Mouse (Mus musculus) bone marrow macrophage, adult 2 months (primary cell): ENCODE measurements around the gene Kcnc4. TPM values are rescaled to one million over a fixed set of nuclear protein-coding genes. Genes with fewer than 3 reads are reported as not detected.

Source experiments
- H3K27ac ChIP-seq: 2 replicates; pipeline ENCODE4 v1.5.1; 2012; ENCODE audit warnings: low read depth, low read length; ENCODE audit not compliant: insufficient read depth
- H3K4me1 ChIP-seq: 2 replicates; pipeline ENCODE4 v1.6.1; 2012; ENCODE audit warnings: low read length; ENCODE audit not compliant: control insufficient read depth, insufficient read depth
- H3K4me3 ChIP-seq: 2 replicates; pipeline ENCODE4 v1.5.1; 2012; ENCODE audit warnings: mild to moderate bottlenecking, low read length, moderate library complexity; ENCODE audit not compliant: insufficient read depth
- CTCF ChIP-seq: IDR thresholded peaks from 2 replicates; pipeline ENCODE4 v1.5.1; 2012; ENCODE audit warnings: low read depth, mild to moderate bottlenecking, low read length, moderate library complexity
- POLR2A ChIP-seq: IDR thresholded peaks from 2 replicates; pipeline ENCODE4 v1.6.1; 2012; ENCODE audit warnings: mild to moderate bottlenecking, low read depth, low read length, borderline replicate concordance
- polyA plus RNA-seq: library from polyadenylated mRNA; stranded (reverse); fragments of >200 nt; gene quantifications from 2 replicates; pipeline ENCODE4 v1.2.4, GENCODE M21; 2012; ENCODE audit not compliant: missing spikeins, insufficient read depth, insufficient read length

Gene Kcnc4
- not detected in 2 replicates for polyA plus RNA-seq

DNA sequence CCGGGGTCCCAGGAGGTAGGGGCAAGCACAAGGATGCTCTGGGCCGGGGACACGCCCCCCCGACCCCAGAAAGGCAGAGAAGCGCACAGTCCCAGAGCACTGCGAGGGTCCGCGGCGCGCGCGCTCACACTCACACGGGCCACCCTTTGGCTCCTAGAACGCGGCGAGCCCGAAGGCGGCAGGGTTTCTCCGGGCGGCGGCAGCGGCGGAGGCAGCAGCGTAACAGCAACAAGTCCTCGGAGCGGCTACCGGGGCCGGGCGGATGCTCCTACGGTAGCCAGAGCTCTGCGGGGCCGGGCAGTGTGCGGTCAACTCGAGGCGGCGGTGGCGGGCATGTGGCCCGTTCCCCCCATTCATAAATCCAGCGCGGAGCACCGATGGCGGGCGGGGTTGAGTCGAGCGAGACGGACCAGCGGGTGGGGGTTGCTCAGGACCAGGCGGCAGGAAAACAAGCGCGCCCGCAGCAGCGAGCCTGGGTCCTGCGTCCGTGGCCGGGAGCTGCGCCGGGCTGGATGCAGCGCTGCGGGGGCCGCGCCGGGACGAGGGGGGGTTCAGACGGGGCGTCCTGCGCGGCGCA, at the start of gene Kcnc4:
Gene Kcnc4, minus strand, starts transcription at position 357 of the 577 bp plus-strand sequence.
- Histone ChIP-seq H3K27ac (no peak within 1 kb of the TSS), H3K4me3 (peak within 1 kb of the TSS; percentile 8; the same call in 1 of the 2 replicates), H3K4me1 (no peaks in the 10 kb centered on the region)
- TF ChIP-seq CTCF = no peak
- no peak for TF ChIP-seq POLR2A

DNA sequence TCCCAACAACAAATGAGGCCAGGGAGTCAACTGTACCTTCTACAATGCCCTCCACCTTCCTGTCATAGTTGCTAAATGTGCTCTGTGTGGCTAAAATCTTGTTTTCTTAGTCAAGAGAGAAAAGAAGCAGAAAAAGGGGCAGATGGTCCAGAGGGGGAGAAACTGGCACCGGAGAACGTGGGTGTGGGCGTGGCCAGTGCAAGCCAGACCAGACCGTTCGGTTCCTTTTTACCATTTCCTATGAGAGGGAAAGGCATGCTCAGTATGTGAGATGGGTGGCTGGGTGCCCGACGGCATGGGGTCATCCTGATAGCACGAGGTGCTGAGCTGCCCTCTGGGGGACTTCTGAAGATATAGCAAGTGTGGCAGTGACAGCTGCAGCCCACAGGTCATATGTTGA, 49.3 kb upstream of the Kcnc4 start:
- Histone ChIP-seq H3K27ac (no peak overlapping the region), H3K4me3 (no peak overlapping the region), H3K4me1 (peaks cover 8% of the 10 kb centered on the region)
- TF ChIP-seq POLR2A = no peak
- TF ChIP-seq CTCF = no peak

GRCm38 (mm10) chr3:107507966-107508365, 48.6 kb upstream of the Kcnc4 start:
- TF ChIP-seq POLR2A (no peak), CTCF (no peak)

GRCm38 (mm10) chr3:107506531-107506930, 47.2 kb upstream of the Kcnc4 start:
- no peak overlapping the region for H3K4me3 ChIP-seq
- no peak overlapping the region for H3K27ac ChIP-seq
- peaks cover 18% of the 10 kb centered on the region for H3K4me1 ChIP-seq
- TF ChIP-seq POLR2A (no peak), CTCF (no peak)

More at GRCm38 (mm10) chr3:107507966-107508365, 48.6 kb upstream of the Kcnc4 start:
- peaks cover 11% of the 10 kb centered on the region for H3K4me1 ChIP-seq
- H3K4me3 ChIP-seq = no peak overlapping the region
- no peak overlapping the region for H3K27ac ChIP-seq

DNA sequence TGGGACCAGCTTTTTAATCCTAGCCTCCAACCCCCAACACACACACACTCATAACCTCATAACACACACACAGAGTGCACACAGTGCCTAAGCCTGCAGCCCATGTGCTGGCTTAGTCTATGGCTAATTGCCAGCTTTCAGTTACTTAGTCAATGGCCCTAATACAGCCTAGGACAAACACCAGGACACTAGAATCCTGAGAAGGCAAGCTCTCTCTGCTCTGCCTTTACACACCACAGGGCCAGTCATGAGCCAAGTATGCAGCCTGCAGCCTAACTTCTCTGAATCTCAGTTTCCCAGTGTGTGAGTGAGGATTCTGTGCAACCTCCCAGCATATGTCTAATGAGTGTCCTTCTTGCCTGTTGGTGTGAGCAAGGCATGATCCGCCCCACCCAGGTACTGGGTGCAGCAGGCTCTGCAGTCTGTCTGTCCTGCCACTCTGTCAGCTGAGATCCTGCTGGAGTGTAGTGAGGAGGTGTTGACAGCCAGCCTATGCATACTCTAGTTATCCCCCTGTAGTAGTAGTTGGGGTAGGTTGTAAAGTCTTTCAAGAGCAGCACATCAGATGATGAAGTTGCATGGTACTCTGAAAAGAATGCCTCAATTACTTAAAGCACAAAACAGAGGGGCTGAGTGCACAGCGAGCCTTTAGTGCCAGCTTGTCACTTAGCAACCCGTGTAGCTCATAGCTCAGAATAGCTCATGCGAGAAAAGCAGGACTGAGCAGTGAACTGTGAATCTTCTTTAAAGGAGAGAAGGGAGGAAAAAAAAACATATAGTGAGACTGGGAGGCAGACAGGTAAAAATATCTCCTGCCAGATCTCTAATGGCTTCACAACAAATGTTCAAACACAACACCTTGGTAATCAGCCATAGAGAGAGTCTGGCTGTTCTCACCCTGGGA, 46.4 kb upstream of the Kcnc4 start:
- TF ChIP-seq CTCF (no peak), POLR2A (no peak)
- no peak overlapping the region for H3K27ac ChIP-seq

GRCm38 (mm10) chr3:107504542-107504941, 45.2 kb upstream of the Kcnc4 start:
- Histone ChIP-seq H3K4me3 (no peak overlapping the region), H3K4me1 (peaks cover 24% of the 10 kb centered on the region), H3K27ac (no peak overlapping the region)
- TF ChIP-seq POLR2A (no peak), CTCF (no peak)

More for the DNA sequence above, 46.4 kb upstream of the Kcnc4 start:
- Histone ChIP-seq H3K4me3 (no peak overlapping the region), H3K4me1 (peaks cover 24% of the 10 kb centered on the region)

DNA sequence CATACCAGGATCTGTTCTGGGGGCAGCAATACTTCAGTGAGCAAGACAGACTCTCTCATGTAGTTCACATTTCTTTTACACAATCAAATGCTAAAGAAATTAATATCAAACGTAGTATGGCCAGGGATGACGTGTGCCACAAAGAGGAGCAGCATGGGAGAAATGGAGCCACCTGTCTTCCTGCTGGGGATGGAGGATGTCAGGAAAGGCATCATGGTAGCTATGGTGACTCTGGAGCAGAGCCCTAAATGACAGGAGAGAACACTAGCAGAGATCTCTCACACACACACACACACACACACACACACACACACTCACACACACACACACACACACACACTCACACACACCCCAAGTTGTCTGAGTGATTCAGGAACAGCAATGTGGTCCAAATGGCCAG, 44.4 kb upstream of the Kcnc4 start:
- Histone ChIP-seq H3K4me1 (peaks cover 23% of the 10 kb centered on the region), H3K27ac (no peak overlapping the region), H3K4me3 (no peak overlapping the region)
- TF ChIP-seq CTCF (no peak), POLR2A (no peak)

- Histone ChIP-seq H3K27ac (peak overlapping the region; percentile 74), H3K4me1 (peaks cover 21% of the 10 kb centered on the region), H3K4me3 (no peak overlapping the region)
- no peak for TF ChIP-seq CTCF
- no peak for TF ChIP-seq POLR2A
These were observed 42.4 kb upstream of the Kcnc4 start for GRCm38 (mm10) chr3:107501702-107502151.

DNA sequence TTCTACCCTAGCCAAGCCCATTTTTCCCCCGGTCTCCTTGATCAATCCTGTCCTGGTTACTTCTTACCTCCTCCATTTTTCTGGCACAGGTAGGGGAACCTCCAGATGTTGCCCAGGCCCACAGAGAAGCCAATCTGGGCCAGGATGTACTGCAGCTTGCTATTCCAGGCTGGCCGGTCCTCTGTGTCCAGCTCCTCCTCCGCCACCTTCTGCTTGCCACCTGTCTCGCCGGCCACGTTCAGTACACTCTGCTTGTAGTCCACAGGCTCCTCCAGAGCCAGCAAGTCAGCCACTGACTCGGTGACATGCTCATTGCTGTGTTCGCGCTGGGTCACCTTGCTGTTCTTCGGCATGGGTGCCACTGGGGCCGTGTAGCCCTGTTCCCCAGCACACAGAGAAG, 40.9 kb upstream of the Kcnc4 start:
- H3K4me3 ChIP-seq = no peak overlapping the region
- peaks cover 16% of the 10 kb centered on the region for H3K4me1 ChIP-seq
- H3K27ac ChIP-seq = no peak overlapping the region
- TF ChIP-seq POLR2A (no peak), CTCF (no peak)

GRCm38 (mm10) chr3:107496086-107496850, 36.9 kb upstream of the Kcnc4 start:
- no peak overlapping the region for H3K27ac ChIP-seq
- TF ChIP-seq POLR2A = no peak
- no peak for TF ChIP-seq CTCF

More at GRCm38 (mm10) chr3:107496086-107496850, 36.9 kb upstream of the Kcnc4 start:
- Histone ChIP-seq H3K4me1 (peaks cover 5% of the 10 kb centered on the region), H3K4me3 (no peak overlapping the region)
